Mouse (Mus musculus) spleen, adult 2 months (tissue): ENCODE results near the gene Pml.

Experiments
- CTCF ChIP-seq: fragments of 200-500 bp; IDR thresholded peaks from 2 replicates; pipeline ENCODE4 v1.5.1; 2011; ENCODE audit warnings: mild to moderate bottlenecking, inconsistent platforms; ENCODE audit not compliant: insufficient read depth, insufficient read length, insufficient replicate concordance; ENCODE audit errors: extremely low read depth
- POLR2A ChIP-seq: fragments of 200-500 bp; IDR thresholded peaks from 2 replicates; pipeline ENCODE4 v1.6.1; 2011; ENCODE audit warnings: low read depth, low read length, inconsistent platforms

- no peak for TF ChIP-seq CTCF
- no peak for TF ChIP-seq POLR2A
Measured at GRCm38 (mm10) chr9:58234502-58235015, 15.0 kb downstream of the Pml start.
